Mouse (Mus musculus) limb, embryonic 12.5 days (tissue): ENCODE measurements at regions not wholly inside any gene's neighbourhood (a gene's known extent, or its start where the extent isn't known, plus 50 kb on each side); places are given as distances from the start of the nearest gene placed in this dataset.

Experiments
- ATAC-seq: fragments of 200-750 bp; cut with Nextera tagmentation; 2 replicates; pipeline ENCODE4 v1.8.0; 2017; ENCODE audit warnings: low read depth, moderate TSS enrichment; ENCODE audit not compliant: insufficient number of reproducible peaks, insufficient read depth, low FRiP score, low TSS enrichment
- H3K27ac ChIP-seq: fragments of 300-500 bp; sonication (generic); 2 replicates; pipeline ENCODE4 v1.5.1; 2016; ENCODE audit warnings: mild to moderate bottlenecking, moderate library complexity
- H3K27me3 ChIP-seq: fragments of 300-500 bp; sonication (generic); 2 replicates; pipeline ENCODE4 v1.6.1; 2016; ENCODE audit warnings: mild to moderate bottlenecking, moderate library complexity
- H3K36me3 ChIP-seq: fragments of 300-500 bp; sonication (generic); 2 replicates; pipeline ENCODE4 v1.6.1; 2016; ENCODE audit warnings: mild to moderate bottlenecking, moderate library complexity
- H3K4me1 ChIP-seq: fragments of 300-500 bp; sonication (generic); replicated peaks from 2 replicates; pipeline ENCODE4 v1.6.1; 2016
- H3K4me2 ChIP-seq: fragments of 300-500 bp; sonication (generic); 2 replicates; pipeline ENCODE4 v1.6.1; 2016; ENCODE audit warnings: mild to moderate bottlenecking, moderate library complexity
- H3K4me3 ChIP-seq: fragments of 300-500 bp; sonication (generic); replicated peaks from 2 replicates; pipeline ENCODE4 v1.5.1; 2016; ENCODE audit warnings: mild to moderate bottlenecking
- H3K9ac ChIP-seq: fragments of 300-500 bp; sonication (generic); replicated peaks from 2 replicates; pipeline ENCODE4 v1.6.1; 2016; ENCODE audit warnings: mild to moderate bottlenecking, moderate library complexity
- H3K9me3 ChIP-seq: fragments of 300-500 bp; sonication (generic); 2 replicates; pipeline ENCODE4 v1.6.1; 2016; ENCODE audit warnings: mild to moderate bottlenecking, moderate library complexity
- WGBS: fragments of 180-500 bp; shearing (Covaris S2); methylation state at CpG from one replicate; pipeline ENCODE4 v1.1.7; 2016; 5-methylcytosine and 5-hydroxymethylcytosine counted together

GRCm38 (mm10) chr2:17844662-17845446, 113.6 kb upstream of the Nebl start:
- Histone ChIP-seq H3K9ac (no peak overlapping the region), H3K4me2 (no peak overlapping the region), H3K36me3 (no peaks in the 10 kb centered on the region), H3K9me3 (no peaks in the 10 kb centered on the region), H3K4me1 (no peaks in the 10 kb centered on the region), H3K27me3 (no peaks in the 10 kb centered on the region), H3K4me3 (no peak overlapping the region), H3K27ac (no peak overlapping the region)
- 70% methylated on average over 8 of the region's 8 CpGs for WGBS
- ATAC-seq: no peak

- no peaks in the 10 kb centered on the region for H3K27me3 ChIP-seq
- no peaks in the 10 kb centered on the region for H3K36me3 ChIP-seq
- H3K4me1 ChIP-seq: no peaks in the 10 kb centered on the region
- H3K27ac ChIP-seq: no peak overlapping the region
- H3K4me3 ChIP-seq: no peak overlapping the region
- no peak for ATAC-seq
- no peak overlapping the region for H3K4me2 ChIP-seq
- 47% methylated on average over 3 of the region's 3 CpGs for WGBS
- no peak overlapping the region for H3K9ac ChIP-seq
- H3K9me3 ChIP-seq: no peaks in the 10 kb centered on the region
These were observed 110.7 kb upstream of the Nebl start for GRCm38 (mm10) chr2:17841963-17842362.

GRCm38 (mm10) chr2:17841546-17841945, 110.3 kb upstream of the Nebl start:
- no peak overlapping the region for H3K9ac ChIP-seq
- no peak overlapping the region for H3K4me2 ChIP-seq
- ATAC-seq: no peak
- WGBS: 89% methylated on average over 2 of the region's 2 CpGs
- H3K27me3 ChIP-seq: no peaks in the 10 kb centered on the region
- no peaks in the 10 kb centered on the region for H3K36me3 ChIP-seq
- no peaks in the 10 kb centered on the region for H3K4me1 ChIP-seq
- H3K9me3 ChIP-seq: no peaks in the 10 kb centered on the region
- H3K27ac ChIP-seq: no peak overlapping the region
- H3K4me3 ChIP-seq: no peak overlapping the region

GRCm38 (mm10) chr2:17840941-17841498, 109.8 kb upstream of the Nebl start:
- Histone ChIP-seq H3K36me3 (no peaks in the 10 kb centered on the region), H3K4me1 (no peaks in the 10 kb centered on the region)
- ATAC-seq: no peak

GRCm38 (mm10) chr2:17839649-17840048, 108.4 kb upstream of the Nebl start:
- WGBS: 61% methylated on average over 4 of the region's 4 CpGs
- H3K9me3 ChIP-seq: 0 out of 2 replicates have a peak, but pooled peaks cover 4% of the 10 kb centered on the region
- H3K36me3 ChIP-seq: no peaks in the 10 kb centered on the region
- no peak overlapping the region for H3K9ac ChIP-seq
- no peak overlapping the region for H3K4me2 ChIP-seq
- H3K27ac ChIP-seq: no peak overlapping the region
- no peak overlapping the region for H3K4me3 ChIP-seq
- no peak for ATAC-seq
- no peaks in the 10 kb centered on the region for H3K27me3 ChIP-seq
- H3K4me1 ChIP-seq: no peaks in the 10 kb centered on the region

More at GRCm38 (mm10) chr2:17840941-17841498, 109.8 kb upstream of the Nebl start:
- no peaks in the 10 kb centered on the region for H3K9me3 ChIP-seq
- no peak overlapping the region for H3K27ac ChIP-seq
- H3K9ac ChIP-seq: no peak overlapping the region
- no peak overlapping the region for H3K4me3 ChIP-seq
- no peak overlapping the region for H3K4me2 ChIP-seq
- H3K27me3 ChIP-seq: no peaks in the 10 kb centered on the region
- WGBS: 87% methylated on average over 4 of the region's 4 CpGs

DNA sequence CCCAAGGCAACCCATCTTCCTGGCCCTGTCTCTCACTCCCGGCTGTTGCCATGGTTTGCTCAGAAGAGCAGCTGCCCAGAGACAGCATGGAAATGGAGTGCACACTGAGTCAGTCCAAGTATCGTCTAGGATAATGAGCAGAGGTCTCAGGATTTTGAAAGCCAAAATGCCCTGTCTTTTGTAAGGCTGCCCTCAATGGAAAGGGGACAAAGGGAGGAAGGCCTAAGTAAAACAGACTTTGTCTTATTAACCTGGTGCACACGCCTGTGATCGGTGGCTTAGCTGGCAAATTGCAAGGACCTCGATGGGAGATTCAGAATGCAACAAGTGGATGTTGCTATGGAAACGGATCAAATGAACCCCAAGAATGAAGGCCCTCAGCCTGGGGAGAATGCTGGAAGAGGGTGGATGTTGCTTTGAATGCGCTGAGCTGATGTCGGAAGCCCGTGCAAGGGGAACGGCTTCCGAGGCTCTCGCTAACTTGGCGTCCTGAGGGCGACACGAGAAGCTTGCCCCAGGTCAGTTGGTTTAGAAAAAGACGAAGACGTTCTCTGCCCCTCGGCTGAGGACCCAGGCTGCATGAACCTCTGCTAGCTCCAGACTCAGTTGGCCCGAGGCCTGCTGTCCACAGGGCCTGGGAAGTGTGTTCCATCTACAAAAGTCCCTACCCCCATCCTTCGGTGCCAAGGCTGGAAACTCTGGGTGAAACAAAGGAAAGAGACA, 107.8 kb upstream of the Nebl start:
- no peaks in the 10 kb centered on the region for H3K27me3 ChIP-seq
- H3K9me3 ChIP-seq: 0 out of 2 replicates have a peak, but pooled peaks cover 4% of the 10 kb centered on the region
- ATAC-seq: no peak
- no peaks in the 10 kb centered on the region for H3K36me3 ChIP-seq
- no peak overlapping the region for H3K9ac ChIP-seq
- no peaks in the 10 kb centered on the region for H3K4me1 ChIP-seq
- H3K4me2 ChIP-seq: no peak overlapping the region
- 92% methylated on average over 20 of the region's 20 CpGs for WGBS
- no peak overlapping the region for H3K27ac ChIP-seq
- H3K4me3 ChIP-seq: no peak overlapping the region

DNA sequence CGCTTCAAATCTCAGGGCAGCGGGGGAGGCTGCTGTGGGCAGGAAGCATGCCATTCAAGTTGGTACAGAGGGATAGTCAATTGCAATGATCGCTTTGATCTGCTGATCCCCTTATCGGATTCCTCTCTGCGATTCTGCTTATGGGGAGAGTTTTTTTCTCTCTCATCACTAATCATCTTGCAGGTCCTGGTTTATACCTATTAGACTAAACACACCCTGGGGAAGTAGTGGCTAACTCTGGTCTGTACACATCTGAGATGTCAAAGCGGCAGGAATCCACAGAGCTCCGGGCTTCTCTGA, 107.1 kb upstream of the Nebl start:
- H3K4me1 ChIP-seq: no peaks in the 10 kb centered on the region
- 0 out of 2 replicates have a peak, but pooled peaks cover 4% of the 10 kb centered on the region for H3K9me3 ChIP-seq
- H3K36me3 ChIP-seq: no peaks in the 10 kb centered on the region
- H3K27me3 ChIP-seq: no peaks in the 10 kb centered on the region
- ATAC-seq: no peak
- H3K4me3 ChIP-seq: no peak overlapping the region
- no peak overlapping the region for H3K4me2 ChIP-seq
- WGBS: 79% methylated on average over 7 of the region's 7 CpGs
- H3K9ac ChIP-seq: no peak overlapping the region
- H3K27ac ChIP-seq: no peak overlapping the region

- H3K27me3 ChIP-seq: no peaks in the 10 kb centered on the region
- ATAC-seq: no peak
- H3K9me3 ChIP-seq: peaks cover 8% of the 10 kb centered on the region; the same call in 1 of the 2 replicates
- no peak overlapping the region for H3K4me2 ChIP-seq
- WGBS: 69% methylated on average over 14 of the region's 14 CpGs
- H3K9ac ChIP-seq: no peak overlapping the region
- H3K36me3 ChIP-seq: no peaks in the 10 kb centered on the region
- no peaks in the 10 kb centered on the region for H3K4me1 ChIP-seq
- H3K4me3 ChIP-seq: no peak overlapping the region
- H3K27ac ChIP-seq: no peak overlapping the region
These were observed 106.5 kb upstream of the Nebl start for GRCm38 (mm10) chr2:17837541-17838380.

GRCm38 (mm10) chr2:17832726-17833125, 101.5 kb upstream of the Nebl start:
- Histone ChIP-seq H3K36me3 (no peaks in the 10 kb centered on the region), H3K9me3 (peaks cover 9% of the 10 kb centered on the region; the same call in 1 of the 2 replicates), H3K27me3 (no peaks in the 10 kb centered on the region), H3K4me1 (no peaks in the 10 kb centered on the region), H3K9ac (no peak overlapping the region), H3K27ac (no peak overlapping the region), H3K4me2 (no peak overlapping the region), H3K4me3 (no peak overlapping the region)
- no peak for ATAC-seq
- 74% methylated on average over 3 of the region's 3 CpGs for WGBS

DNA sequence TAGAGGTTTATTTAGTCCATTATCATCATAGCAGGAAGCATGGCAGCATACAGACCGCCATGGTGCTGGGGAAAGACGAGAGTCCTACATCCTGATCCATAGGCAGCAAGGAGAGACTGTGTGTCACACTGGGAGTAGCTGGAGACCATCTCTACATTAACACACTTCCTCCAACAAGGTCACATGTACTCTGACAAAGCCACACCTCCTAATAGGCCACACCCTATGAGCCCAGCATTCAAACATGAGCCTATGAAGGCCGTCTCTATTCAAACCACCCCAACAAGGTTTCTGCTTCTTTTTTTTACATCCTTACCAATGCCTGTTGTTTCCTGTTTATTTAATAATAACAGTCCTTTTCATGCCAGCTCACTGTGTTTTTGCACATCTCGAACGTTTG, 99.0 kb upstream of the Nebl start:
- Histone ChIP-seq H3K9ac (no peak overlapping the region), H3K4me2 (no peak overlapping the region), H3K36me3 (no peaks in the 10 kb centered on the region), H3K9me3 (peaks cover 4% of the 10 kb centered on the region; the same call in 1 of the 2 replicates), H3K27ac (no peak overlapping the region), H3K4me3 (no peak overlapping the region), H3K27me3 (no peaks in the 10 kb centered on the region), H3K4me1 (no peaks in the 10 kb centered on the region)
- no peak for ATAC-seq
- WGBS: 85% methylated on average over 5 of the region's 5 CpGs

DNA sequence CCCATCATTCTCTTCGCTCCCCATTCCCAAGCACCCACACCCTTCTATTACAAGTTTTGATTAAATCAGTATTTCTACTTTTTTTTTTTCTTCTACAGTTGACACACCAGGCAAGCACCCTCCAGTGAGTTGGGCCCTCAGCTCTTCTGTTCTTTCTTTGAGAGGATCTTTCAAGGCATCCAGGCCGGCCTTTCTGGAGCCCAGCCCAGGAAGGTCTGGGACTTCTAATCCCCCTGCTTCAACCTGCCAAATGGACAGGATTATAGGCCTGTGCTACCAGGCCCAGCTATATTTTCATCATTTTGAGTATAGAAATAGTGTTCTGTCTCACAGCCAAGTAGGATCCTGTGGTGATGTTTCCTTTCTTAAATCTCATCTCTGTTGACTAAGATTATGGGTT, 94.0 kb upstream of the Nebl start:
- ATAC-seq: no peak
- no peaks in the 10 kb centered on the region for H3K9me3 ChIP-seq
- H3K27me3 ChIP-seq: no peaks in the 10 kb centered on the region
- H3K4me2 ChIP-seq: no peak overlapping the region
- H3K4me3 ChIP-seq: no peak overlapping the region
- H3K9ac ChIP-seq: no peak overlapping the region
- no peaks in the 10 kb centered on the region for H3K36me3 ChIP-seq
- no peaks in the 10 kb centered on the region for H3K4me1 ChIP-seq
- no peak overlapping the region for H3K27ac ChIP-seq
- 93% methylated on average over 2 of the region's 2 CpGs for WGBS
